Mouse (Mus musculus) urinary bladder, postnatal 4 days (tissue): ENCODE results near the gene Mfng.

Experiments used
- DNase-seq, 2 experiments: peaks; one replicate each; pipeline ENCODE4 v3.0.0; 2021 to 2022; ENCODE audit warnings: low spot score in 2 of 2

Gene Mfng

GRCm38 (mm10) chr15:78773290-78773729 is at the start of gene Mfng:
Mfng (minus strand) TSS chr15:78773475.
- peak in 1 of 2 experiments; percentile 48 for DNase-seq

DNA sequence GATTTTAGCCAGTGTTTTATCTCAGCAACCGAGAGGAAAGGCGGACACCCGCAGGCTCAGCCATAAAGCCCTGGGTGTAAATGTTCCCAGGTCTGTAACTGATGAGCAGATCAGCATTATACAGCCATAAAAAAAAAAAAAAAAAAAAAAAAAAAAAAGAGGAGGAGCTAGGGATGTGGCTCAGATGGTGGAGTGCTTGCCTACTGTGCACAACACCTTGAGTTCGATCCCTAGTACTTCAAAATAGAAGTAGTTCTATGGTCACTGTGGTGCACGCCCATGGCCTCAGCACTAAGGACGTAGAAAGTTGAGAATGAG is 42.8 kb upstream of the Mfng start:
- no peak for DNase-seq

DNA sequence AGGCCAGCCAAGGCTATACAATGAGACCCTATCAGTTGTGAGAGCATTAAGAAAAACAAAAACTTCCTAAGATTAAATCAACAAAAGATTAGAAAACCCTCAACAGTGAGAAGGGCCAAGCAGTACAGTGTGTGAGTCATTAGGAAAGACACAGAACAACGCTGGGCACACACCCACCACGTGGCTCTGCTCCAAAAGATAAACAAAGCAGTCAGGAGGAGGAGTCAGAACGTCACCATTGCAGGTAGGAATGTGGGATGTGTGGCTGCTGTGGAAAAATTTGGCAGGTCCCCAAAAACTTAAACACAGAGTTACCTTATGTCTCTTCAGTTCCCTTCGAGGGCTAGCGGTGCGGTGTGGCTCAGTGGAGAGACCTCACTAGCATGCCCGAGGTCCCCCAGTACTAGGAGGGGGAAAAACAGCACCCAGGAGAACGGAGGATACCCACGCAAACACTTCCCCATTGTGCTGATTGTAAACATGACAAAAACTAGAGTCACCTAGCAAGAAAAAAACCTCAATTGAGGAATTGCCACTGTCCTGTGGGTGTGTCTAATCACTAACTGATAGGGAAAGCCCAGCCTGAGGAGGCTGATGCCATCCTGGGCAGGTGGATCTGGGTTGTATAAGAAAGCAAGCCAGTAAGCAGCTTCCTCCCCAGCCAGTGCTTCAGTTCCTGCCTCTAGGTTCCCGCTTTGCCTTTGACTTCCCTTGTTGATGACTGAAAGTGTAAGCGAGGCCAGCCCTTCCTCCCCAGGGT is 42.2 kb upstream of the Mfng start:
- no peak for DNase-seq

- DNase-seq: no peak
These were observed 40.3 kb upstream of the Mfng start for GRCm38 (mm10) chr15:78813603-78814002.

DNA sequence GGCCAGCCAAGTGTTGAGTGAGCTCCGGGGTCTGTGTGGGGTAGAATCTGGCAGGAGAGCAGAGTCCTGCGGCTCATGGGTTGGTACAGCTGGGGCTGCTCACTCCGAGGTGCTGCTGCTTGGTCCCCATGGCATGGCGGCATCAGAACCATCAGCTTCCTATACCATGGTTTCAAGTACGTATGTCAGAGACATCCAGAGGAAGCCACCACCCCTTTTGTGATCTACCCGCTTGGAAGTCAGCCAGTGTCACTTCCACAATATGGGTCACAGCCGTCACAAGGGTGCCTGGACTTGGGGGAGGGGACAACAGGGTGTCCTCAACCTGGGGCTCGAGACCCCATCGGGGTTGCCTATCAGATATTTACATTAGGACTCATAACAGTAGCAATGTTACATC is 36.9 kb upstream of the Mfng start:
- DNase-seq: no peak

DNA sequence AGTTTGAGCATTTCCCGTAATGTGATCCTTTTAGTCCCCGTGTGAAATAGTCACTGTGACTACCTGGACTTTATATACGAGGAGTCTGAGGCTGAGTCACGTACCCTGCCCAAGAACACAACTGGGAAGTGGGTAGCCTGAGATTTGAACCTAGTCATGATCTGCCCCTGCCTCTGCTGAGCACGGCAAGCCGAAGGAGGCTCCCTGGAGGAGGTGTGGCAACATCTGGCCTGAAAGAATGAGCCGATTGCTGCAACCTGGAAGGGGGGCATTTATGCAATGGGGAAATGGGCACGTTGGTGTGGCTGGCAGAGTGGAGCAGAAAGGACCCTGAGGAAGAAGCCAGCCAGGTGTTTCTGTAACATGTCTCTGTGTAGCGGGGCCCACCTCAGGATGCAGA is 36.5 kb upstream of the Mfng start:
- no peak for DNase-seq

- no peak for DNase-seq
These were observed 35.7 kb upstream of the Mfng start for GRCm38 (mm10) chr15:78808980-78809379.

DNA sequence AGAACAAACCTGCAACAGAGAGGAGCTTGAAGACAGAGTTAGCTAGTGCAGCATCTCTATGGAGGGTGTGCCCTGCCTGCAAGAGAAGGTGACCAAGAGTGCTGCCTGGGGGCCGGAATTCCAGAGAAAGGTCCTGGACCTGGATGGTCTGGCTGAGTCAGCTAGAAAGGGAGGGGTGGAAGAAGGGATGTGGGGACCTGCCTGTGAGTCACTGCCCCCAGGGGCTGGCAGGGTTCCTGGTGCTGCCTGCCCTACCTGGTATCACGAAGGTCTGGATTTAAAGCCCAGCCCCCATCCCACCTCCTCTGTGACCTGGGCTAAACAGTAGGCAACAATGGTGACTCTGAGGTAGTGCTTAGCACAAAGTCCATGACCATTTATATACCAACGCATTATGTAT is 33.9 kb upstream of the Mfng start:
- DNase-seq: no peak

GRCm38 (mm10) chr15:78806614-78807013 is 33.3 kb upstream of the Mfng start:
- no peak for DNase-seq

DNA sequence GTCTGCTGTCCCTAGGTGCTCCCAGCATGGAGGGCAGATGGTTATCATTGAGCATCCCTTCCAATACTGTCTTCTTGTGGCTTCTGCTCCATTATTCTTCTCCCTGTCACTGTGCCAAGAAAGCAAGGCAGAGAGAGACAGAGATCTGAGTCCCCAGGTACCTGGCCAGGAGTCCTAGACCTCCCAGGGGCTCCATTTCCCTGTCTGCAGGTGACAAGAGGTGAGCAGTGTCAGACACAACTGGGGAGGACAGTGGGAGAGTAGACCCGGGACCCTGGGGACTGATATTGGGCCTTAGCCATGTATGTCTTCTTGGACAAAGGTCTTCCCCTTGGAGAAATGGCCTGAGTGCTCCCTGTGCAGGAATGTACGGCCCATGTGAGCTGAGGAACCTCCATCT is 32.1 kb upstream of the Mfng start:
- DNase-seq: no peak

- no peak for DNase-seq
These were observed 31.1 kb upstream of the Mfng start for GRCm38 (mm10) chr15:78804326-78804725.

DNA sequence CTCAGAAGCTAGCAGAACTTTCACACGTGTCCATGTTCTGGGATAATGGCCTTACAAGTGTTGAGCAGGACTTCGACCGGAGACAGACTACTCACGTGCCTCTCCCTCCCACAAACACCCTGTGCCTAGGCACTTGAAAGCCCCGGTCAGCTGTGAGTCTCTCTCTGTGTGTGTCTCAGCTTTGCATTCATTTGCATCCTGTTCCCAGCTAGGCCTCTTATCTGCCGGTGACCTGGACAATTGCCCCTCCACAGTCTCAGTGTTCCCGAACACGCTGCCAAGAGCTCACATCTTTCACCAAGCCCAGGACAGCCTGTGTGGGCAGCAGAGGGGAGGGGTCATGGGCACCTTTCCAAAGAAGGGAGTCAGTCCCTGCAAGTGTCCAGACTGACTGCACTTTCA is 30.2 kb upstream of the Mfng start:
- peak in 1 of 2 experiments; percentile 52 for DNase-seq

- no peak for DNase-seq
These were observed 29.6 kb upstream of the Mfng start, which contains the start of gene Card10 for GRCm38 (mm10) chr15:78802776-78803391. Card10 (minus strand) TSS chr15:78803042.

GRCm38 (mm10) chr15:78801971-78802741 is 28.9 kb upstream of the Mfng start:
- no peak for DNase-seq

GRCm38 (mm10) chr15:78801571-78801970 is 28.3 kb upstream of the Mfng start:
- DNase-seq: no peak

- DNase-seq: no peak
These were observed 25.8 kb upstream of the Mfng start for GRCm38 (mm10) chr15:78799029-78799428.

- DNase-seq: no peak
These were observed 23.7 kb upstream of the Mfng start for GRCm38 (mm10) chr15:78797060-78797329.

GRCm38 (mm10) chr15:78796196-78797059 is 23.2 kb upstream of the Mfng start:
- no peak for DNase-seq

GRCm38 (mm10) chr15:78790990-78791389 is 17.7 kb upstream of the Mfng start:
- no peak for DNase-seq

- DNase-seq: no peak
These were observed 17.2 kb upstream of the Mfng start for GRCm38 (mm10) chr15:78790451-78790850.

GRCm38 (mm10) chr15:78789721-78790323 is 16.5 kb upstream of the Mfng start:
- no peak for DNase-seq

GRCm38 (mm10) chr15:78788042-78788441 is 14.8 kb upstream of the Mfng start:
- DNase-seq: no peak
